Mouse (Mus musculus): Measurements from ENCODE around the gene Rbm39.
"Not testable (repeated sequence)": the region's sequence is repeated elsewhere in the genome, so short reads cannot be mapped to it uniquely, and the experiment has no call there.

Gene Rbm39

GRCm38 (mm10) chr2:156180824-156181590 lies 969 bp upstream of the Rbm39 start:
- DNase-seq (ENCODE audit: low spot score in 2 of 2) = no peak

- no peak for DNase-seq (ENCODE audit: low spot score in 2 of 2)
Observed at GRCm38 (mm10) chr2:156179796-156180093, 293 bp downstream of the Rbm39 start.

- peak; percentile 72 to 74 for DNase-seq (ENCODE audit: low spot score in 2 of 2)
Observed at GRCm38 (mm10) chr2:156179046-156179795, 817 bp downstream of the Rbm39 start.

- no peak for DNase-seq (ENCODE audit: low spot score in 2 of 2)
Observed at GRCm38 (mm10) chr2:156177651-156178050, 2.4 kb downstream of the Rbm39 start.

- no peak for DNase-seq (ENCODE audit: low spot score in 2 of 2)
Observed at GRCm38 (mm10) chr2:156177079-156177478, 3.0 kb downstream of the Rbm39 start.

- DNase-seq (ENCODE audit: low spot score in 2 of 2) = no peak
Observed at GRCm38 (mm10) chr2:156166557-156166956, 13.5 kb downstream of the Rbm39 start.

- DNase-seq (ENCODE audit: low spot score in 2 of 2) = no peak
Observed at GRCm38 (mm10) chr2:156165478-156165877, 14.6 kb downstream of the Rbm39 start.

- DNase-seq (ENCODE audit: low spot score in 2 of 2) = no peak
Observed at GRCm38 (mm10) chr2:156151538-156151937, 28.5 kb downstream of the Rbm39 start.

GRCm38 (mm10) chr2:156147316-156147915 lies 32.6 kb downstream of the Rbm39 start:
- no peak for DNase-seq (ENCODE audit: low spot score in 2 of 2)

- DNase-seq (ENCODE audit: low spot score in 2 of 2) = no peak
Observed at GRCm38 (mm10) chr2:156146272-156146989, 33.6 kb downstream of the Rbm39 start.

- no peak for DNase-seq (ENCODE audit: low spot score in 2 of 2)
Observed at GRCm38 (mm10) chr2:156145486-156146130, 34.4 kb downstream of the Rbm39 start.

- DNase-seq (ENCODE audit: low spot score in 2 of 2) = peak; percentile 94 to 98
Observed at GRCm38 (mm10) chr2:156143953-156144724, 35.9 kb downstream of the Rbm39 start, which contains the start of the genes Romo1 and Nfs1. Romo1 (plus strand) TSS chr2:156144039. Nfs1 (minus strand) TSS chr2:156144186.

- no peak for DNase-seq (ENCODE audit: low spot score in 2 of 2)
Observed at GRCm38 (mm10) chr2:156143367-156143766, 36.7 kb downstream of the Rbm39 start.

- DNase-seq (ENCODE audit: low spot score in 2 of 2) = no peak
Observed at GRCm38 (mm10) chr2:156142820-156143219, 37.2 kb downstream of the Rbm39 start.

GRCm38 (mm10) chr2:156135695-156136094 lies 44.3 kb downstream of the Rbm39 start:
- DNase-seq (ENCODE audit: low spot score in 2 of 2) = no peak

GRCm38 (mm10) chr2:156134161-156134560 lies 45.9 kb downstream of the Rbm39 start:
- DNase-seq (ENCODE audit: low spot score in 2 of 2) = no peak

- no peak for DNase-seq (ENCODE audit: low spot score in 2 of 2)
Observed at GRCm38 (mm10) chr2:156126992-156127391, 53.0 kb downstream of the Rbm39 start, which contains the start of gene Gm28036. Gm28036 (minus strand) TSS chr2:156127092.

GRCm38 (mm10) chr2:156123731-156124130 lies 56.3 kb downstream of the Rbm39 start:
- no peak for DNase-seq (ENCODE audit: low spot score in 2 of 2)

GRCm38 (mm10) chr2:156119566-156119965 lies 60.5 kb downstream of the Rbm39 start:
- DNase-seq (ENCODE audit: low spot score in 2 of 2) = no peak

- DNase-seq (ENCODE audit: low spot score in 2 of 2) = not testable (repeated sequence)
Observed at GRCm38 (mm10) chr2:156112080-156112423, 68.0 kb downstream of the Rbm39 start.
